Mouse (Mus musculus): Measurements from ENCODE around the gene Gfod2. TPM values are rescaled to one million over a fixed set of nuclear protein-coding genes. Genes with fewer than 3 reads are reported as not detected.
A peak's percentile ranks its signal among the peaks of the same experiment; 100 is the strongest.

Gene Gfod2
- total RNA-seq, 2 experiments from 2014 or later = 7.8 to 7.9 TPM

DNA sequence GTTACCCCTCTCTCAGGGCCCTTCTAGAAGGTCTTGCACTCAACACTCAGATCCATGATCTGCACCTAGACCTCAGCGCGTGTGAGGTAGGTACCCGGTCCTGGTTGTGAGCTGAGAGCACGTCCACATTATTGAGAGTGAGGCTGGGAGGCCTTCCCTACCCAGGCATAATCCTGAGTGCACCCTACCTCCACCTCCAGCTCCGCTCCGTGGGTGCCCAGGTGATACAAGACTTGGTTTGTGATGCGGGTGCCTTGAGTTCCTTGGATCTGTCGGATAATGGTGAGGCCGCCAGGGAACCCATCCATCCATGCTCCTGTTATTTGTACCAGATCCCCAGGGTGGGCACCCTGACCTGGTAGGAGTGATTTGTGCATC, 68.5 kb downstream of the Gfod2 start:
- DNase-seq = no peak
- intact Hi-C loops (cut with DNase I; ENCODE audit: low total_unique reads) = no loop called here

- intact Hi-C loops (cut with DNase I; ENCODE audit: low total_unique reads) = no loop called here
- no peak for DNase-seq
These were observed 69.0 kb downstream of the Gfod2 start for GRCm38 (mm10) chr8:105689256-105689982.

- no peak for DNase-seq
- intact Hi-C loops (cut with DNase I; ENCODE audit: low total_unique reads) = no loop called here
These were observed 70.2 kb downstream of the Gfod2 start for GRCm38 (mm10) chr8:105688242-105688752.

DNA sequence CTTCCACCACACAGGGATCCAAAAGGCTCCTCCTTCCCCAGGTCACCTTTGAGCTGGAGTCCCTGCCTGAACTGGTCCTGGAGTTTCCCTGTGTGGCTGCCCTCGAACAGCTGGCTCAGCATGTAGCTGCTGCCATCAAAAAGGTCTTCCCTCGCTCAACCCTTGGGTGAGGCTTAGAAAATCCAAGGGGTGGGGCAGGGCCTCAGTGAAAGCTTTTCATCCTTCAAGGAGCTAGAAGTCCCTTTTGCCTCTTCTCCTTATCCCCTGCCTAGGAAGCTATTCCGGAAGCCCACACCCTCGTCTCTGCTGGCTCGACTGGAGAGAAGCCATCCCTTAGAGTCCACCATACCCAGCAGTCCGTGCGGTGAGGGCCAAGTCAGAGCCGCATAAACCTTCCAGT, 71.0 kb downstream of the Gfod2 start:
- intact Hi-C loops (cut with DNase I; ENCODE audit: low total_unique reads) = no loop called here
- DNase-seq = no peak

DNA sequence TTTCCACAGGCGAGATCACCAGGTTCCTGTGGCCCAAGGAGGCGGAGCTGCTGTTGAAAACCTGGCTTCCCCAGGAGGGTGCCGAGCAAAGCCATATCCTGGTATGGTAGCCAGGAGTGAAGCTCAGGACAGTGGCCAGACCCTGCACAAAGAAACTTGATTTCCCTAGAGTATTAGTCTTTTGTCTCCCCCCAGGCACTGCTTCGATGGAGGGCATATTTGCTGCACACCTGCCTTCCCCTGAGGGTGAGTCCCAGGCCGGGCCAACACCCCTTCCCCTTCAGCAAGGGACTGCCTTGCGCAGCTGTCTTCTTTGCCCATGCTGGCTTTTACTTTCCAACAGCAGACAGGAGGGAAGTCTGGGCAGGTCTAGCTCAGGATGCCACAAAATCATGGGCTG, 71.9 kb downstream of the Gfod2 start:
- intact Hi-C loops (cut with DNase I; ENCODE audit: low total_unique reads) = no loop called here

DNA sequence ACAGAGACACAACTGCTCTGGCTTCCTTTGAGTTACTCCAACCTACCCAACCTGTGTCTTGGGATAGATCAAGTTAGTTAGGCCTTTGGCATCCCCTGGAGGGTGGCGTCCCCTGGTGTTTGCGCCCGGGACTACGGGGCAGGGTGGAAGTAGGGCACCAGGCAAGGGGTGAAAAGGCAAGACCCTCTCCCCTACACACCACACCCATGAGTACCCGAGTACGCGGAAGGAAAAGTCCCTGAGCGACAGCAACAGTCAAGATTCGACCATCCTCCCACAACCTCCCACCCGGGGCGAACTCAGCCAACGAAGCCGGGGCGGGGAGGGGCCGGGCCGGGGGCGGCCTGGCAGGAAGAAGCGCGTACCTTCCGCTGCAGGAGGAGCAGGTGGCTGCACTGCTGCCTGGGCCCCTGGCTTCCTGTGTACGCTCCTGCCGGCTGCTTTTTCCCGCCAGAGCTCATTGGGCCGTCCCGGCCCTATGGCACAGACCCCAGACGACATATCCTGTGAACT, 72.6 kb downstream of the Gfod2 start, which contains the start of gene Carmil2:
TSS of gene Carmil2 (plus strand) at position 479 of the 513 bp plus-strand sequence.
- intact Hi-C loops (cut with DNase I; ENCODE audit: low total_unique reads) = no loop called here
- peak; percentile 65 for DNase-seq

More for the DNA sequence above, 71.9 kb downstream of the Gfod2 start:
- no peak for DNase-seq

- intact Hi-C loops (cut with DNase I; ENCODE audit: low total_unique reads) = no loop called here
- DNase-seq = no peak
These were observed 73.1 kb downstream of the Gfod2 start for GRCm38 (mm10) chr8:105685325-105685724.

GRCm38 (mm10) chr8:105677891-105678290, 80.6 kb downstream of the Gfod2 start:
- no peak for DNase-seq
- intact Hi-C loops (cut with DNase I; ENCODE audit: low total_unique reads) = no loop called here

Other genes with a start within 250 kb of the Gfod2 start
- gene Hsd11b2, start 239.9 kb downstream of the Gfod2 start, total RNA-seq (2021) = 1 to 10 TPM; 1.9 to 2.1 TPM
- gene Atp6v0d1, start 192.6 kb downstream of the Gfod2 start, total RNA-seq (2021) = 10 to 100 TPM; 43.2 to 44.7 TPM
- 10 to 100 TPM; 18.9 to 20.6 TPM for gene Ripor1, start 153.4 kb downstream of the Gfod2 start, total RNA-seq (2021)
- 10 to 100 TPM; 34.5 TPM for gene Ctcf, start 122.1 kb downstream of the Gfod2 start, total RNA-seq (2021)
- gene Agrp, start 121.3 kb downstream of the Gfod2 start, total RNA-seq (2021) = 1 to 10 TPM in 1 of 2 experiments, under 1 TPM in 1; 0.73 to 1.7 TPM
- gene Carmil2, start 72.4 kb downstream of the Gfod2 start, total RNA-seq (2021) = under 1 TPM; 0.18 to 0.35 TPM
- 10 to 100 TPM in 1 of 2 experiments, 1 to 10 TPM in 1; 9.2 to 10.3 TPM for gene Acd, start 57.6 kb downstream of the Gfod2 start, total RNA-seq (2021)
- gene Pard6a, start 57.5 kb downstream of the Gfod2 start, total RNA-seq (2021) = 1 to 10 TPM; 5.2 to 7.0 TPM
- gene 4933405L10Rik, start 51.0 kb downstream of the Gfod2 start, total RNA-seq (2021) = not detected
- 1 to 10 TPM; 1.6 to 1.7 TPM for gene Enkd1, start 50.5 kb downstream of the Gfod2 start, total RNA-seq (2021)
- 10 to 100 TPM; 20.1 to 20.2 TPM for gene Ranbp10, start 68.7 kb upstream of the Gfod2 start, total RNA-seq (2021)
- gene Tsnaxip1, start 69.1 kb upstream of the Gfod2 start, total RNA-seq (2021) = not detected
- gene Cenpt, start 94.6 kb upstream of the Gfod2 start, total RNA-seq (2021) = 1 to 10 TPM; 1.9 to 3.9 TPM
- gene Thap11, start 96.5 kb upstream of the Gfod2 start, total RNA-seq (2021) = 10 to 100 TPM; 19.6 to 22.7 TPM
- 10 to 100 TPM; 63.8 to 66.0 TPM for gene Nutf2, start 101.9 kb upstream of the Gfod2 start, total RNA-seq (2021)
- 10 to 100 TPM; 21.1 to 21.5 TPM for gene Edc4, start 122.2 kb upstream of the Gfod2 start, total RNA-seq (2021)
- under 1 TPM in 1 of 2 experiments, not detected in 1; 0.69 TPM for gene Nrn1l, start 134.9 kb upstream of the Gfod2 start, total RNA-seq (2021)
- gene Pskh1, start 141.8 kb upstream of the Gfod2 start, total RNA-seq (2021) = 10 to 100 TPM; 12.8 to 13.8 TPM
- gene Ctrl, start 175.2 kb upstream of the Gfod2 start, total RNA-seq (2021) = not detected
- gene Psmb10, start 179.8 kb upstream of the Gfod2 start, total RNA-seq (2021) = 10 to 100 TPM; 19.3 to 20.9 TPM
- gene Lcat, start 184.7 kb upstream of the Gfod2 start, total RNA-seq (2021) = under 1 TPM; 0.21 to 0.29 TPM
- gene Slc12a4, start 207.4 kb upstream of the Gfod2 start, total RNA-seq (2021) = 10 to 100 TPM; 12.1 to 19.1 TPM
- not detected for gene Dpep3, start 220.8 kb upstream of the Gfod2 start, total RNA-seq (2021)
- gene Dus2, start 232.7 kb upstream of the Gfod2 start, total RNA-seq (2021) = 10 to 100 TPM in 1 of 2 experiments, 1 to 10 TPM in 1; 9.4 to 10.4 TPM
- not detected for gene Dpep2nb, start 247.3 kb upstream of the Gfod2 start, total RNA-seq (2021)

All from gastrocnemius, postnatal 14 days (tissue).